Mouse (Mus musculus) myocyte (in vitro differentiated cells): ENCODE measurements around the gene Slc27a2.

ENCODE experiments used
- CEBPB ChIP-seq: IDR thresholded peaks from 2 replicates; pipeline ENCODE4 v1.6.1; 2011; ENCODE audit warnings: mild to moderate bottlenecking, moderate library complexity; ENCODE audit not compliant: poor library complexity, insufficient read depth, severe bottlenecking
- MAX ChIP-seq: IDR thresholded peaks from one replicate; pipeline ENCODE4 v1.6.1; 2011; ENCODE audit warnings: low read depth, mild to moderate bottlenecking, control low read depth
- MYOG ChIP-seq, 3 experiments: IDR thresholded peaks; one replicate each; pipeline ENCODE4 v1.6.1; 2011; ENCODE audit warnings: control low read depth in 2 of 3, low read depth in 2 of 3, mild to moderate bottlenecking in 2 of 3; ENCODE audit not compliant: insufficient read length in 2 of 3, control insufficient read depth in 1 of 3, insufficient read depth in 1 of 3
- POLR2A ChIP-seq: IDR thresholded peaks from one replicate; pipeline ENCODE4 v1.6.1; 2011; ENCODE audit warnings: low read depth, mild to moderate bottlenecking, control low read depth, moderate library complexity; ENCODE audit not compliant: insufficient read length
- POLR2AphosphoS2 ChIP-seq: IDR thresholded peaks from one replicate; pipeline ENCODE4 v1.6.1; 2011; ENCODE audit warnings: low read depth, control low read depth; ENCODE audit not compliant: insufficient read length
- REST ChIP-seq: IDR thresholded peaks from one replicate; pipeline ENCODE4 v1.6.1; 2011; ENCODE audit warnings: mild to moderate bottlenecking, control low read depth, moderate library complexity; ENCODE audit not compliant: insufficient read depth, insufficient read length
- TCF12 ChIP-seq: IDR thresholded peaks from one replicate; pipeline ENCODE4 v1.6.1; 2011; ENCODE audit warnings: mild to moderate bottlenecking, control low read depth; ENCODE audit not compliant: poor library complexity, insufficient read depth, severe bottlenecking
- TCF3 ChIP-seq: IDR thresholded peaks from one replicate; pipeline ENCODE4 v1.6.1; 2011; ENCODE audit warnings: low read depth, control low read depth; ENCODE audit not compliant: insufficient read length
- USF1 ChIP-seq: IDR thresholded peaks from one replicate; pipeline ENCODE4 v1.6.1; 2011; ENCODE audit warnings: low read depth, mild to moderate bottlenecking, control low read depth, moderate library complexity

- TF ChIP-seq TCF3 (no peak), POLR2A (no peak), MYOG (IDR thresholded peaks at IDR 0.05; ENCODE audit: control insufficient read depth in 1 of 3, insufficient read depth in 1 of 3, insufficient read length in 2 of 3, low read depth in 2 of 3) (no peak), MAX (no peak), USF1 (no peak), POLR2AphosphoS2 (no peak), TCF12 (no peak), CEBPB (no peak), REST (no peak)
Measured at GRCm38 (mm10) chr2:126546392-126546791, 5.8 kb upstream of the Slc27a2 start.
